Mouse (Mus musculus): ENCODE measurements at regions not wholly inside any gene's neighbourhood (a gene's known extent, or its start where the extent isn't known, plus 50 kb on each side); places are given as distances from the start of the nearest gene placed in this dataset.
A peak's percentile ranks its signal among the peaks of the same experiment; 100 is the strongest.

DNA sequence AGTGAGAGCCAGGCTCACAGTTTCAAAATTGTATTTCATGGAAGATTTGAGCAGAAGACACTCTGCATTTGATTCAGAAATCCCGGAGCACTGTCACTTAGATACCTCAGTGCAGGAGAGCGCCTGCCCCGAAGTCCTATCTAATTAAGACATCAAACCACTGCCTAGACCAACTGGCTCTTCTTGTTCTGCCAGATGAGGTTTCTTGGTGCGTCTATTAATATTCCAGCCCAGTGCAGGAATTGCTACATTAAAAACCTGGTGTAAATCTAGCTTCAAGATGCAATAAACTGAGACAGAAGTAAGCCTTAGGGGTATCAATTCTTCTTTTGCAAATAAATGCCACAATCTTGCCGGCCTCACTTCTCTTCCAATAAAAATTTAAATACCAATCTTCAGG lies 86.3 kb downstream of the Sox4 start:
- Histone ChIP-seq H3K79me2 (ENCODE audit: control insufficient read depth, insufficient read depth, low read length) (no peaks in the 10 kb centered on the region), H3K4me1 (ENCODE audit: control insufficient read depth, insufficient read depth, low read length) (peaks cover 14% of the 10 kb centered on the region), H3K27me3 (ENCODE audit: control insufficient read depth, insufficient read depth, low read length) (no peaks in the 10 kb centered on the region), H3K4me3 (ENCODE audit: insufficient read depth, low read depth, low read length) (no peak overlapping the region), H3K9ac (ENCODE audit: low read depth, low read length) (no peak overlapping the region), H3K36me3 (ENCODE audit: control insufficient read depth, insufficient read depth, low read length) (no peaks in the 10 kb centered on the region), H3K27ac (replicated peaks; ENCODE audit: insufficient read depth, low read depth, low read length) (no peak overlapping the region)
- WGBS: 94% methylated on average over 5 of the region's 5 CpGs
- TF ChIP-seq CTCF (IDR thresholded peaks at IDR 0.05; ENCODE audit: low read depth, low read length) (no peak), POLR2A (IDR thresholded peaks at IDR 0.05; ENCODE audit: extremely low read depth, insufficient read depth, low read length) (no peak)
- DNase-seq (ENCODE audit: extremely low read depth, low read depth, low spot score): no peak

DNA sequence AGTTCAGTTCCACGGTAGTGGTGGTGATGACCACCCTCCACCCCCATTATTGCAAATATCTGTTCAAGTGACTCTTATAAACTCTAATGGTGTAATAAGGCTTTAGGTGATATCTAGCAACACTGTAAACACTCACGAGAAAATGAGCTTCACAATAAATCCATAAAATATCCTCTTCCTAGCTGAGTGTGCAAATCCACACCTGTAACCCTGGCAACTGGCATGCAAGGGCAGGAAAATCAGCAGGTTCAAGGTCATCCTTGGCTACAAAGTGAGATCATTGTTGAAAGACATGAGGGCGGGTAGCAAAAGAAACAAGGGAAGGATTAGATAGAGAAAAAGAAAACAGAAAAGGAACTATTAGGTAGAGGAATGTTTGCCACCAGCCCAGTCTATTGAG lies 86.8 kb downstream of the Sox4 start:
- WGBS: 28% methylated on average over 3 of the region's 3 CpGs
- no peak overlapping the region for H3K4me3 ChIP-seq (ENCODE audit: insufficient read depth, low read depth, low read length)
- H3K36me3 ChIP-seq (ENCODE audit: control insufficient read depth, insufficient read depth, low read length): no peaks in the 10 kb centered on the region
- no peak overlapping the region for H3K9ac ChIP-seq (ENCODE audit: low read depth, low read length)
- no peaks in the 10 kb centered on the region for H3K27me3 ChIP-seq (ENCODE audit: control insufficient read depth, insufficient read depth, low read length)
- peaks cover 14% of the 10 kb centered on the region for H3K4me1 ChIP-seq (ENCODE audit: control insufficient read depth, insufficient read depth, low read length)
- TF ChIP-seq CTCF (IDR thresholded peaks at IDR 0.05; ENCODE audit: low read depth, low read length) (no peak), POLR2A (IDR thresholded peaks at IDR 0.05; ENCODE audit: extremely low read depth, insufficient read depth, low read length) (no peak)
- H3K27ac ChIP-seq (replicated peaks; ENCODE audit: insufficient read depth, low read depth, low read length): no peak overlapping the region
- peak; percentile 68 for DNase-seq (ENCODE audit: extremely low read depth, low read depth, low spot score)
- H3K79me2 ChIP-seq (ENCODE audit: control insufficient read depth, insufficient read depth, low read length): no peaks in the 10 kb centered on the region

DNA sequence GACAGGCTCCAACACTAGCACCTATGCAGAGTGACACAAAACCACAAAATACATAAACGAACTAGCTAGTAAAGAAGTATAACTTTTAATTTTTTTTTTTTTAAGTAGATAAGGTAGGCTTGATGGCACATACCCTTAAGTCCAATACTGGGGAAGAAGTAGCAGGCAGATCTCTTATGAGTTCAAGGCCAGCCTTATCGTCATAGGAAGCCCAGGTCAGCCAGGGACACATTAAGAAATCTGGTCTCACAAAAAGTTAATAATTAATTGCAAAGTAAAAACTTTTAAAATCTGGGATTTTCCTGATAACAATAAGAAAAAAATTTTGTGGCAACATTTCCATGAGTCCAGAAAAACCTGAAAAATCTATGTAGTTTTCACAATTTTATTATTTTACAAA lies 92.9 kb downstream of the Sox4 start:
- H3K4me3 ChIP-seq (ENCODE audit: insufficient read depth, low read depth, low read length): no peak overlapping the region
- WGBS: 13% methylated on average over 2 of the region's 2 CpGs
- no peak overlapping the region; the same call in 1 of the 2 replicates for H3K27ac ChIP-seq (replicated peaks; ENCODE audit: insufficient read depth, low read depth, low read length)
- peak; percentile 92 for DNase-seq (ENCODE audit: extremely low read depth, low read depth, low spot score)
- no peak overlapping the region for H3K9ac ChIP-seq (ENCODE audit: low read depth, low read length)
- H3K4me1 ChIP-seq (ENCODE audit: control insufficient read depth, insufficient read depth, low read length): peaks cover 2% of the 10 kb centered on the region; the same call in 1 of the 2 replicates
- no peaks in the 10 kb centered on the region for H3K27me3 ChIP-seq (ENCODE audit: control insufficient read depth, insufficient read depth, low read length)
- no peaks in the 10 kb centered on the region for H3K36me3 ChIP-seq (ENCODE audit: control insufficient read depth, insufficient read depth, low read length)
- no peaks in the 10 kb centered on the region for H3K79me2 ChIP-seq (ENCODE audit: control insufficient read depth, insufficient read depth, low read length)
- TF ChIP-seq POLR2A (IDR thresholded peaks at IDR 0.05; ENCODE audit: extremely low read depth, insufficient read depth, low read length): no peak
- TF ChIP-seq CTCF (IDR thresholded peaks at IDR 0.05; ENCODE audit: low read depth, low read length): no peak

DNA sequence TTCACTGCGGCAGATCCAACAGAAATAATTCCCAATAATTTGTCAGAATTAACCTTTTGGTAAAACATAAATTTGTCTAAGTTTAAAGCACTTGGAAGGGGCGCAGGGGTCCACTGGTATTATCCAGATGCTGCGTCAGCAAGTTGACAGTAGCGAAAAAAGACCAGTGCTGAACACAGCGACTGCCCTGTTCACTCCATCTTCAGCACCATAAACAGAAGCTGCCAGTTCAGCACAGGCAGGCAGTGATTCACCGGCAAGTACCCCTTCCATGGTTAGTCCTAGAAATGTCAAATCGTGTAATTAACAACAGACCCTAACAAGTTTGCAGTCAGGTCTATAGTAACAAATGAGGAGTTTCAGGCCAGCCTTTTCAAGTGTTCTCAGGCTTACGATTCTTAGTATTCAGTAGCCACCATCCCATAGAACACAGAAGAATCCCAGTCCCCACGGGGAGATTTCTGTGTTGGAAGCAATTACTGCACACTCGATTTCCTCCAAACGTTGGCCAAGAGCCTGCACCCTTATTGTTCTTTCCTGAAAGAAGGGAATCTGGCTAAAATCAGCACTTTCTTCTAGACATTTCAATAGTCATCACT lies 93.6 kb downstream of the Sox4 start:
- Histone ChIP-seq H3K4me1 (ENCODE audit: control insufficient read depth, insufficient read depth, low read length) (peaks cover 2% of the 10 kb centered on the region; the same call in 1 of the 2 replicates), H3K27me3 (ENCODE audit: control insufficient read depth, insufficient read depth, low read length) (no peaks in the 10 kb centered on the region), H3K9ac (ENCODE audit: low read depth, low read length) (no peak overlapping the region), H3K36me3 (ENCODE audit: control insufficient read depth, insufficient read depth, low read length) (no peaks in the 10 kb centered on the region), H3K27ac (replicated peaks; ENCODE audit: insufficient read depth, low read depth, low read length) (no peak overlapping the region), H3K79me2 (ENCODE audit: control insufficient read depth, insufficient read depth, low read length) (no peaks in the 10 kb centered on the region), H3K4me3 (ENCODE audit: insufficient read depth, low read depth, low read length) (no peak overlapping the region)
- TF ChIP-seq CTCF (IDR thresholded peaks at IDR 0.05; ENCODE audit: low read depth, low read length) (no peak), POLR2A (IDR thresholded peaks at IDR 0.05; ENCODE audit: extremely low read depth, insufficient read depth, low read length) (no peak)
- 82% methylated on average over 11 of the region's 11 CpGs for WGBS
- DNase-seq (ENCODE audit: extremely low read depth, low read depth, low spot score): no peak

DNA sequence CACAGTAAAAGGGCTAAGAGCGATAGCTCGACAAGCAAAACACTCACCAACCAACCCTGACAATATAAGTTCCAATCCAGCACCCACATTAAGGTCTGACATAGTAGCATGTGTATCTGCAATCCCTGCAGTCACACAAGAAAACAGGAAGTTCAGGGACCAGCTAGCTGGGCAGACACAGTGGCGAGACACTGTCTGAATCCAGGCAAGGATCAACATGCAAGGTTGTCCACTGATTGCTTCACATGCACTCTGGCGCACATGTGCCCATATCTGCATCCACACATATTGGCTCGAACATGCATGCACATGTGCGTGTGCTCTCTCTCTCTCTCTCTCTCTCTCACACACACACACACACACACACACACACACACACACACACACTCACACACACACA lies 95.5 kb downstream of the Sox4 start:
- Histone ChIP-seq H3K79me2 (ENCODE audit: control insufficient read depth, insufficient read depth, low read length) (no peaks in the 10 kb centered on the region), H3K4me1 (ENCODE audit: control insufficient read depth, insufficient read depth, low read length) (peaks cover 2% of the 10 kb centered on the region; the same call in 1 of the 2 replicates), H3K27ac (replicated peaks; ENCODE audit: insufficient read depth, low read depth, low read length) (no peak overlapping the region), H3K27me3 (ENCODE audit: control insufficient read depth, insufficient read depth, low read length) (no peaks in the 10 kb centered on the region), H3K36me3 (ENCODE audit: control insufficient read depth, insufficient read depth, low read length) (no peaks in the 10 kb centered on the region), H3K9ac (ENCODE audit: low read depth, low read length) (no peak overlapping the region), H3K4me3 (ENCODE audit: insufficient read depth, low read depth, low read length) (no peak overlapping the region)
- peak; percentile 71 for DNase-seq (ENCODE audit: extremely low read depth, low read depth, low spot score)
- TF ChIP-seq CTCF (IDR thresholded peaks at IDR 0.05; ENCODE audit: low read depth, low read length): no peak
- TF ChIP-seq POLR2A (IDR thresholded peaks at IDR 0.05; ENCODE audit: extremely low read depth, insufficient read depth, low read length): no peak
- WGBS: 51% methylated on average over 6 of the region's 6 CpGs

- DNase-seq (ENCODE audit: extremely low read depth, low read depth, low spot score): no peak
- WGBS: 96% methylated on average over 6 of the region's 6 CpGs
- Histone ChIP-seq H3K4me3 (ENCODE audit: insufficient read depth, low read depth, low read length) (no peak overlapping the region), H3K79me2 (ENCODE audit: control insufficient read depth, insufficient read depth, low read length) (no peaks in the 10 kb centered on the region), H3K9ac (ENCODE audit: low read depth, low read length) (no peak overlapping the region), H3K27me3 (ENCODE audit: control insufficient read depth, insufficient read depth, low read length) (no peaks in the 10 kb centered on the region), H3K36me3 (ENCODE audit: control insufficient read depth, insufficient read depth, low read length) (no peaks in the 10 kb centered on the region), H3K27ac (replicated peaks; ENCODE audit: insufficient read depth, low read depth, low read length) (no peak overlapping the region), H3K4me1 (ENCODE audit: control insufficient read depth, insufficient read depth, low read length) (peaks cover 2% of the 10 kb centered on the region; the same call in 1 of the 2 replicates)
- TF ChIP-seq POLR2A (IDR thresholded peaks at IDR 0.05; ENCODE audit: extremely low read depth, insufficient read depth, low read length) (no peak), CTCF (IDR thresholded peaks at IDR 0.05; ENCODE audit: low read depth, low read length) (no peak)
Observed at GRCm38 (mm10) chr13:28857201-28857600, 96.3 kb downstream of the Sox4 start.
